Mouse (Mus musculus): ENCODE results near the gene Zfp202.

GRCm38 (mm10) chr9:40246702-40247101 is 54.6 kb downstream of the Zfp202 start:
- no peak for TF ChIP-seq CTCF (IDR thresholded peaks at IDR 0.05; ENCODE audit: extremely low read depth, insufficient read length, insufficient replicate concordance, low read depth, low read length)
- no peak for TF ChIP-seq POLR2A (IDR thresholded peaks at IDR 0.05; ENCODE audit: low read depth, low read length)
